Mouse (Mus musculus) E14TG2a.4 (cell line): ENCODE measurements around the gene Smad6.

Source experiments
- H3K27me3 ChIP-seq: 2 replicates; pipeline ENCODE4 v1.6.1; 2014; ENCODE audit warnings: low read length, control low read depth; ENCODE audit not compliant: insufficient read depth
- H3K36me3 ChIP-seq: 2 replicates; pipeline ENCODE4 v1.6.1; 2014; ENCODE audit warnings: low read length, control low read depth; ENCODE audit not compliant: insufficient read depth
- H3K4me1 ChIP-seq: replicated peaks from 2 replicates; pipeline ENCODE4 v1.6.1; 2014; ENCODE audit warnings: low read depth, low read length, control low read depth
- H3K4me3 ChIP-seq: replicated peaks from 2 replicates; pipeline ENCODE4 v1.5.1; 2014; ENCODE audit warnings: mild to moderate bottlenecking, low read length
- H3K9me3 ChIP-seq: 2 replicates; pipeline ENCODE4 v1.6.1; 2014; ENCODE audit warnings: low read length, control low read depth
- CTCF ChIP-seq: conservative IDR thresholded peaks from 2 replicates; pipeline ENCODE4 v1.5.1; 2014; ENCODE audit warnings: low read length
- NANOG ChIP-seq: IDR thresholded peaks from 2 replicates; pipeline ENCODE4 v1.6.1; 2014; ENCODE audit warnings: borderline replicate concordance, low read length, mixed read lengths
- POU5F1 ChIP-seq: IDR thresholded peaks from 2 replicates; pipeline ENCODE4 v1.6.1; 2014; ENCODE audit warnings: low read length, borderline replicate concordance

The Smad6 gene

DNA sequence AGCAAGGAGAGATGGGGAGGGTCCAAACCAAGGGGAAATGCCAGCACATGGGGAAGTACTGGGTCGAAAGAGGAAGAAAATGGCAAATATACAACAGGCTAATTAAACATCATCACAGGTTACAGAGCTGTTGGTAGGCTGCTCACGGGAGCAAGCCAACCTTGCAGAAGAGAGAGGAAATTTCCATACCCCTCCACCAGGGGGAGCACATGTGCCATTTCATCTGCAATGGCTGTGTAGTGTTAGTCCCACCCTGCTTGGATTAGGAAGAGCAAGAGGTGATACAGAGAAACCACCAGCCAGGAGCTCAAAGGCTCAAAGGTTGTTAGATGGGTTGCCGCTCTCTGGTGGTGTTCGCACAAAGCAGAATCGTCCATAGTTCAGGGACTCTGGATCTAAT is 105.9 kb downstream of the Smad6 start:
- peaks cover 20% of the 10 kb centered on the region for H3K27me3 ChIP-seq
- peaks cover 11% of the 10 kb centered on the region for H3K9me3 ChIP-seq
- no peaks in the 10 kb centered on the region for H3K36me3 ChIP-seq
- peaks cover 21% of the 10 kb centered on the region for H3K4me1 ChIP-seq
- H3K4me3 ChIP-seq, result no peak overlapping the region
- TF ChIP-seq NANOG (no peak), CTCF (peak; percentile 67)

DNA sequence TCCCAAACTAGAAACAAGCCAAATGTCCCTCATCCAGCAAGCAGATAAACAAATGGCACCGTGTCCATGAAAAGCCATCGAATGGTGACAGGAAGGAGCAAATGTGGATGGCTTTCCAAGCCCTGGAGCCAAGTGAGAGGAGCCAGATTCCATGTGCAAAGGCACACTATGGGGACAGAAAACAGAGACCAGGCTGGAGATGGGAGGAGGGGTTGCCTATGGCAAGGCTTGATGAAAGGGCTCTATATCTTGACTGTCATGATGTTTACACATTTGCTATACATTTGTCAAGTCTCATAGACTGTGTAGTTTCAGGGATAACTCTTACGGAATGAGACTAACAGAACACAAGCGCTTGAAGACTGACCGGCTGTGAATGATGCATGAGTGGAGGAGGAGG is 106.9 kb downstream of the Smad6 start:
- H3K27me3 ChIP-seq, result peaks cover 20% of the 10 kb centered on the region
- TF ChIP-seq CTCF (no peak), POU5F1 (no peak), NANOG (no peak)
- no peak overlapping the region for H3K4me3 ChIP-seq
- H3K4me1 ChIP-seq, result peaks cover 24% of the 10 kb centered on the region
- no peaks in the 10 kb centered on the region for H3K36me3 ChIP-seq
- H3K9me3 ChIP-seq, result peaks cover under 1% of the 10 kb centered on the region; the same call in 1 of the 2 replicates

DNA sequence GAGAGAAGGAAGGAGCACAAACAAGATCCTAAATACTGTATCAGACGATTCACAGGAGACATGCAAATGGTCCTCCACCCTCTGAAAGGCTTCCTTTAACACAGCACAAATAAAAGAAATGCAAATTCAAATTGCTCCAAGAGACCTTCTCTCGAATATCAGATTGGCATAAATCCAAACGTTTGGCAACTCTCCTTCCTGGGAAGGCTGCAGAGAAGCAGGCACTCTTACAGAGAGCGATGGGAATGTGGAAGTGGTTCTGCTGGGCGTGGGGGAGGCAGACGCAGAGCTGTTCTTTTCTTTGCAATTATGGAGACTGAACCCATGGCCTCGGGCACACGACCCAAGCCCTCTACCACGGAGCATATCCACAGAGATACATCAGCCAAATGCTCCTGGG is 109.8 kb downstream of the Smad6 start:
- H3K36me3 ChIP-seq, result no peaks in the 10 kb centered on the region
- no peak for TF ChIP-seq CTCF
- no peak for TF ChIP-seq NANOG
- TF ChIP-seq POU5F1, result no peak
- H3K27me3 ChIP-seq, result peaks cover 36% of the 10 kb centered on the region
- no peaks in the 10 kb centered on the region for H3K9me3 ChIP-seq
- no peak overlapping the region for H3K4me3 ChIP-seq
- H3K4me1 ChIP-seq, result peaks cover 15% of the 10 kb centered on the region

DNA sequence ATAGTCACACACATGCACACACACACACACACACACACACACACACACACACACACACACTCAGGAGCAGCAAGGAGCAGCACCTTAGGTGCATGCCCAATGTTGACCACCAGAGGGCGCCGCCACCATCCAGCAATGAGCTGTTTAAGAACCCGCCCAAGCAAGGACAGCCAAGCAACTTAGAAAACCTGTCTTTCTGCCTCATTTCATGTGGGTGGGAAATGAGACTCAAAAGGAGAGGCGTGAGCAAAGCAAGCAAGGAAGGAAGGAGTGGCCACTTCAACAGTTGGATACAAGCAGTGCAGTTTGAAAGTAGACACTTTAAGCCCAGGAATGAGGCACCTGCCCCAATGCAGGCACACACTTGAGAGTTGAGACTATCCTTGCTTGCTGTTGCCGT is 112.2 kb downstream of the Smad6 start:
- H3K9me3 ChIP-seq, result peaks cover 2% of the 10 kb centered on the region; the same call in 1 of the 2 replicates
- H3K4me1 ChIP-seq, result peaks cover 18% of the 10 kb centered on the region
- H3K36me3 ChIP-seq, result no peaks in the 10 kb centered on the region
- TF ChIP-seq CTCF, result peak; percentile 75
- no peak for TF ChIP-seq NANOG
- no peak overlapping the region for H3K4me3 ChIP-seq
- peaks cover 27% of the 10 kb centered on the region for H3K27me3 ChIP-seq

DNA sequence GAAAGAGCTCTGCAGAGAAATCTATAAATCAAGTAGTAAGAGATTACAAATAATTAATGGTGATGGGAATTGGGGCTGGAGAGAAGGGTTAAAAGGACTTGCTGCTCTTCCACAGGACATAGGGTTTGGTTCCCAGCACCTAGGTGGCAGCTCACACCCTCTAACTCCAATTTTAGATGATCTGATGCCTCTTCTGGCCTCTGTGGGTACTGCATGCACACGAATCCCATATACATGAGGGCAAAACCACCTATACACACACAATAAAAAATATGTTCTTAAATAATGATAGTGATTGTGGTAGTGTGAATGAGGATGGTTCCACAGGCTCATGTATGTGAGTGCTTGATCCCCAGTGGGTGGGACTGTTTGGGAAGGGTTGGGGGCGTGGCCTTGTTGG is 117.3 kb downstream of the Smad6 start:
- TF ChIP-seq POU5F1 (no peak), NANOG (no peak), CTCF (peak; percentile 61)
- peaks cover 30% of the 10 kb centered on the region for H3K27me3 ChIP-seq
- 0 out of 2 replicates have a peak, but pooled peaks cover 5% of the 10 kb centered on the region for H3K4me1 ChIP-seq
- no peaks in the 10 kb centered on the region for H3K36me3 ChIP-seq
- H3K9me3 ChIP-seq, result peaks cover 9% of the 10 kb centered on the region
- no peak overlapping the region for H3K4me3 ChIP-seq
